ENCODE assay signal across 19 mouse cellular contexts in the genomic region with DNA sequence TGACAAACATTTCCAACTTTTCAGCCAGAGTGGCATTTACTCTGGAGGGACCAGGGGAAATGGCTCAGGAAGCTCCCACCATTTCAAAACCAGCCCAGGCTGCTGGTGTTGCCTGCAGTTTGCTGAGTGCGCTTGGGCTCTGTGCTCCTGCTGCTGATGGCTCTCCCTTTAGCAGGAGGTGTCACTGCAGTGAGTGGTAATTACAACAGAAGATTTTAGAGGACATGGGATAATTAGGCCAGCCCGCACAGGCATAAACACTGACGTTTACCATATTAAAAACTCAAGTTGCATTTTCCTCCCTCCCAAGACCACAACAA.
DNase-seq lines count a peak whose midpoint lies in the region; ATAC-seq and TF ChIP-seq lines count a peak whose summit lies in the region.
"Had no signal": no experiment of that assay in that cellular context is flagged by ENCODE, and none has a peak within 500 bp of the region (broad histone marks: within the 10 kb centered on the region; RNA-seq: fewer than 3 reads in every experiment).

No protein-coding gene starts in this region.

- H3K4me2 ChIP-seq in forebrain, embryonic 14.5 days (ENCODE audit: low read length): peak overlapping the region; percentile 25; the same call in 1 of the 2 replicates
- no peak overlapping the region for H3K4me2 ChIP-seq in hindbrain, embryonic 15.5 days
- H3K4me2 ChIP-seq in midbrain, postnatal 0 days (ENCODE audit: low read depth, low read length, poor library complexity, severe bottlenecking): no peak overlapping the region
- H3K4me2 ChIP-seq: heart, embryonic 13.5 days; kidney, embryonic 15.5 days; limb, embryonic 13.5 days; liver, embryonic 15.5 days had no signal

- H3K9ac ChIP-seq in forebrain, embryonic 14.5 days (ENCODE audit: low read length): peak overlapping the region; percentile 2; the same call in 1 of the 2 replicates
- no peak overlapping the region for H3K9ac ChIP-seq in hindbrain, embryonic 15.5 days
- no peak overlapping the region for H3K9ac ChIP-seq in midbrain, postnatal 0 days (replicated peaks; ENCODE audit: low read length, poor library complexity, severe bottlenecking)
- H3K9ac ChIP-seq: heart, embryonic 13.5 days; kidney, embryonic 15.5 days; limb, embryonic 13.5 days; liver, embryonic 15.5 days had no signal

- peak; percentile 46 for ATAC-seq in forebrain, embryonic 14.5 days
- ATAC-seq in hindbrain, embryonic 15.5 days (ENCODE audit: low FRiP score, low read depth): no peak
- ATAC-seq in midbrain, postnatal 0 days (ENCODE audit: low FRiP score): 0 out of 2 replicates have a peak, but pooled peaks have one; percentile 23

- no peaks in the 10 kb centered on the region for H3K9me3 ChIP-seq in forebrain, embryonic 10.5 days
- no peaks in the 10 kb centered on the region for H3K9me3 ChIP-seq in forebrain, embryonic 14.5 days (replicated peaks; ENCODE audit: control insufficient read depth, low read length)
- no peaks in the 10 kb centered on the region for H3K9me3 ChIP-seq in hindbrain, embryonic 15.5 days
- no peaks in the 10 kb centered on the region for H3K9me3 ChIP-seq in midbrain, postnatal 0 days (ENCODE audit: low read length)
- H3K9me3 ChIP-seq: G1E; heart, embryonic 13.5 days; kidney, embryonic 15.5 days; limb, embryonic 13.5 days; liver, embryonic 15.5 days; megakaryocyte, embryonic 14.5 days had no signal

- peaks cover 20% of the 10 kb centered on the region for H3K4me1 ChIP-seq in forebrain, embryonic 10.5 days
- H3K4me1 ChIP-seq in forebrain, embryonic 14.5 days (ENCODE audit: control insufficient read depth, insufficient read depth, low read length): peaks cover 16% of the 10 kb centered on the region
- H3K4me1 ChIP-seq in hindbrain, embryonic 15.5 days (replicated peaks): peaks cover 21% of the 10 kb centered on the region
- peaks cover 12% of the 10 kb centered on the region; the same call in 1 of the 2 replicates for H3K4me1 ChIP-seq in midbrain, postnatal 0 days (ENCODE audit: insufficient read depth, low read length)
- H3K4me1 ChIP-seq: liver, embryonic 15.5 days; megakaryocyte, embryonic 14.5 days had no signal

- 46% methylated on average over 3 of the region's 3 CpGs for WGBS in forebrain, embryonic 10.5 days
- WGBS in forebrain, embryonic 14.5 days: 2% methylated on average over 3 of the region's 3 CpGs
- 36% methylated on average over 3 of the region's 3 CpGs for WGBS in hindbrain, embryonic 15.5 days
- WGBS in midbrain, postnatal 0 days: 31% methylated on average over 3 of the region's 3 CpGs

- TF ChIP-seq CTCF in midbrain, postnatal 0 days (IDR thresholded peaks at IDR 0.05): no peak

- intact Hi-C loops in left cerebral cortex, postnatal 10 days (cut with DNase I): no loop called here

- no peak for DNase-seq in forebrain, embryonic 10.5 days (ENCODE audit: extremely low spot score, low spot score)
- peak; percentile 57 for DNase-seq in forebrain, embryonic 14.5 days (ENCODE audit: low spot score)
- DNase-seq in midbrain, postnatal 0 days (ENCODE audit: low spot score): peak; percentile 20
- no peak for DNase-seq in left cerebral cortex, postnatal 10 days (ENCODE audit: extremely low spot score in 1 of 2, low spot score in 2 of 2)
- no peak for DNase-seq in c-Kit-positive CD71-positive TER-119-positive erythroid progenitor cells, embryonic 14.5 days (ENCODE audit: low spot score)
- no peak for DNase-seq in kidney, adult 18-20 months
- DNase-seq: adrenal gland, postnatal 14 days; cerebellum, adult 9-10 months; gastrocnemius, postnatal 36 days; lung, postnatal 10 days; thymus, postnatal 36 days had no signal

- no peaks in the 10 kb centered on the region for H3K27me3 ChIP-seq in forebrain, embryonic 10.5 days (ENCODE audit: poor library complexity, severe bottlenecking)
- H3K27me3 ChIP-seq in forebrain, embryonic 14.5 days (replicated peaks; ENCODE audit: control insufficient read depth, insufficient read depth, low read length): no peaks in the 10 kb centered on the region
- no peaks in the 10 kb centered on the region for H3K27me3 ChIP-seq in hindbrain, embryonic 15.5 days
- no peaks in the 10 kb centered on the region for H3K27me3 ChIP-seq in midbrain, postnatal 0 days (ENCODE audit: insufficient read depth, low read length)
- H3K27me3 ChIP-seq: heart, embryonic 13.5 days; kidney, embryonic 15.5 days; limb, embryonic 13.5 days; liver, embryonic 15.5 days; megakaryocyte, embryonic 14.5 days had no signal

- peak overlapping the region; percentile 60 for H3K27ac ChIP-seq in forebrain, embryonic 10.5 days
- H3K27ac ChIP-seq in forebrain, embryonic 14.5 days (ENCODE audit: low read depth, low read length): peak overlapping the region; percentile 76
- H3K27ac ChIP-seq in hindbrain, embryonic 15.5 days (replicated peaks): peak overlapping the region; percentile 46
- peak overlapping the region; percentile 12; the same call in 1 of the 2 replicates for H3K27ac ChIP-seq in midbrain, postnatal 0 days (ENCODE audit: low read depth, low read length)
- H3K27ac ChIP-seq: heart, embryonic 13.5 days; kidney, embryonic 15.5 days; left cerebral cortex, adult 2 months; limb, embryonic 13.5 days; liver, embryonic 15.5 days had no signal

- H3K36me3 ChIP-seq in forebrain, embryonic 10.5 days (replicated peaks): no peaks in the 10 kb centered on the region
- H3K36me3 ChIP-seq in forebrain, embryonic 14.5 days (ENCODE audit: control insufficient read depth, insufficient read depth, low read length): no peaks in the 10 kb centered on the region
- H3K36me3 ChIP-seq in hindbrain, embryonic 15.5 days: no peaks in the 10 kb centered on the region
- H3K36me3 ChIP-seq in midbrain, postnatal 0 days (ENCODE audit: insufficient read depth, low read length): no peaks in the 10 kb centered on the region
- H3K36me3 ChIP-seq: G1E; heart, embryonic 13.5 days; kidney, embryonic 15.5 days; limb, embryonic 13.5 days; liver, embryonic 15.5 days had no signal

- H3K4me3 ChIP-seq in forebrain, embryonic 10.5 days: no peak overlapping the region
- no peak overlapping the region for H3K4me3 ChIP-seq in forebrain, embryonic 14.5 days (ENCODE audit: low read depth, low read length)
- no peak overlapping the region for H3K4me3 ChIP-seq in hindbrain, embryonic 15.5 days
- H3K4me3 ChIP-seq in midbrain, postnatal 0 days (ENCODE audit: low read depth, low read length): no peak overlapping the region
- H3K4me3 ChIP-seq: heart, embryonic 13.5 days; kidney, embryonic 15.5 days; left cerebral cortex, adult 2 months; limb, embryonic 13.5 days; liver, embryonic 15.5 days; megakaryocyte, embryonic 14.5 days had no signal

Comparison
In these comparisons a context has a peak if more than half of its experiments do, and no peak if none do; other contexts are left out.
1. DNase-seq: peak in forebrain, embryonic 14.5 days (single experiment) and midbrain, postnatal 0 days (single experiment); none in forebrain, embryonic 10.5 days (single experiment), left cerebral cortex, postnatal 10 days (0 of 2), c-Kit-positive CD71-positive TER-119-positive erythroid progenitor cells, embryonic 14.5 days (single experiment) and kidney, adult 18-20 months (single experiment).
2. H3K27ac ChIP-seq: peak in every context shown above with its lines; median percentile 76 in forebrain, embryonic 14.5 days; 60 in forebrain, embryonic 10.5 days; 46 in hindbrain, embryonic 15.5 days; 12 in midbrain, postnatal 0 days.